Comparison of ENCODE assay signal across 8 mouse cellular contexts in the genomic region with DNA sequence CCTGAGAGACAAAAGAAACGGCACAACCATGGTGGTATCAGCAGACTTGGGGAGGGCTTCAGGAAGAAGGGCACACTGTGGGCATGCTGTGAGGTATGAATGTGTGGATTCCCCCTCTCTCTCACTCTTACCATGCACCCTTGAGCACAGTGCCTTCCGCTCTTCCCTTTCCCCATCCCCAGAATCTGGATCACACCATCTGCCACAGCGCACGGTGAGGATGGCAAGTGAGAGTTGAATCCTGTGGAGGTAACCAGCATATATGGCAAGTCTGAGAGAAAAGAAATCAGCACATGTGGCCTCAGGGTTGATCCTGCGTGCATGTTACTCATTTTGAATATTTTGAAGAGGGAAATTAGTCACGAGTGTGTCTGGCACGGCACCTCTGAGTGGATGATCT.
"Had no signal": no experiment of that assay in that cellular context is flagged by ENCODE, and none has a peak within 500 bp of the region (broad histone marks: within the 10 kb centered on the region; RNA-seq: fewer than 3 reads in every experiment).

No protein-coding gene starts in this region.

- DNase-seq: kidney, adult 18-20 months; kidney, postnatal 10 days; lung, embryonic 14.5 days; lung, postnatal 10 days; right cerebral cortex, postnatal 14 days; thymus, postnatal 14 days had no signal

- ATAC-seq: liver, embryonic 12.5 days; midbrain, embryonic 15.5 days had no signal
